Mouse (Mus musculus) intestine, postnatal 0 days (tissue): ENCODE data around the gene Ddt. TPM values are rescaled to one million over a fixed set of nuclear protein-coding genes. Genes with fewer than 3 reads are reported as not detected.

Source experiments
- ATAC-seq: fragments of 200-750 bp; cut with Nextera tagmentation; 2 replicates; pipeline ENCODE4 v1.8.0; 2017; ENCODE audit warnings: mild to moderate bottlenecking, moderate TSS enrichment, moderate library complexity
- H3K27ac ChIP-seq: fragments of 300-500 bp; sonication (generic); 2 replicates; pipeline ENCODE4 v1.5.1; 2014; ENCODE audit warnings: mild to moderate bottlenecking, low read depth, low read length, moderate library complexity
- H3K27me3 ChIP-seq: fragments of 300-500 bp; sonication (generic); replicated peaks from 2 replicates; pipeline ENCODE4 v1.6.1; 2014; ENCODE audit warnings: low read length, mixed read lengths; ENCODE audit not compliant: control insufficient read depth, insufficient read depth
- H3K36me3 ChIP-seq: fragments of 300-500 bp; sonication (generic); 2 replicates; pipeline ENCODE4 v1.6.1; 2014; ENCODE audit warnings: mild to moderate bottlenecking, moderate library complexity; ENCODE audit not compliant: control insufficient read depth, insufficient read depth
- H3K4me1 ChIP-seq: fragments of 300-500 bp; sonication (generic); replicated peaks from 2 replicates; pipeline ENCODE4 v1.6.1; 2014; ENCODE audit warnings: antibody characterized with exemption, low read length, mixed read lengths; ENCODE audit not compliant: control insufficient read depth, insufficient read depth
- H3K4me2 ChIP-seq: fragments of 300-500 bp; sonication (generic); replicated peaks from 2 replicates; pipeline ENCODE4 v1.6.1; 2014; ENCODE audit warnings: low read depth, mild to moderate bottlenecking, moderate library complexity
- H3K4me3 ChIP-seq: fragments of 300-500 bp; sonication (generic); 2 replicates; pipeline ENCODE4 v1.5.1; 2014; ENCODE audit warnings: low read depth, low read length
- H3K9ac ChIP-seq: fragments of 300-500 bp; sonication (generic); 2 replicates; pipeline ENCODE4 v1.6.1; 2014; ENCODE audit warnings: mild to moderate bottlenecking, low read depth, low read length
- H3K9me3 ChIP-seq: fragments of 300-500 bp; sonication (generic); 2 replicates; pipeline ENCODE4 v1.6.1; 2016; ENCODE audit warnings: mixed run types; ENCODE audit not compliant: control insufficient read depth
- CTCF ChIP-seq: sonication (generic); IDR thresholded peaks from 2 replicates; pipeline ENCODE4 v1.5.1; 2016; ENCODE audit warnings: low read depth, mild to moderate bottlenecking, control low read depth, antibody characterized with exemption, moderate library complexity
- WGBS: fragments of 180-500 bp; shearing (Covaris S2); extraction: QIAGEN DNeasy Blood & Tissue Kit; methylation state at CpG from one replicate; pipeline ENCODE4 v1.1.7; 2014; 5-methylcytosine and 5-hydroxymethylcytosine counted together
- polyA plus RNA-seq: library from polyadenylated mRNA; unstranded; fragments of >200 nt; fragmentation: Nextera tagmentation; extraction: Ambion mirVana; gene quantifications from 2 replicates; pipeline ENCODE4 v1.2.1, GENCODE M21; 2015

Ddt gene
- polyA plus RNA-seq, 1 experiment from 2014 or later = 122 TPM

- Histone ChIP-seq H3K27me3 (no peaks in the 10 kb centered on the region), H3K4me1 (no peaks in the 10 kb centered on the region), H3K4me3 (no peak overlapping the region), H3K9me3 (no peaks in the 10 kb centered on the region), H3K27ac (no peak overlapping the region), H3K9ac (no peak overlapping the region), H3K36me3 (peaks cover 5% of the 10 kb centered on the region; the same call in 1 of the 2 replicates), H3K4me2 (no peak overlapping the region)
- 84% methylated on average over 3 of the region's 3 CpGs for WGBS
- ATAC-seq = no peak
- no peak for TF ChIP-seq CTCF
Measured at GRCm38 (mm10) chr10:75762413-75762812, 10.8 kb downstream of the Ddt start.

GRCm38 (mm10) chr10:75760311-75760710, 12.9 kb downstream of the Ddt start:
- Histone ChIP-seq H3K9me3 (no peaks in the 10 kb centered on the region), H3K9ac (no peak overlapping the region), H3K4me3 (no peak overlapping the region), H3K36me3 (peaks cover 12% of the 10 kb centered on the region), H3K27me3 (no peaks in the 10 kb centered on the region), H3K4me2 (no peak overlapping the region), H3K27ac (no peak overlapping the region), H3K4me1 (no peaks in the 10 kb centered on the region)
- no peak for ATAC-seq
- 100% methylated on average over 3 of the region's 3 CpGs for WGBS
- TF ChIP-seq CTCF = peak; percentile 26; the same call in 1 of the 2 replicates

GRCm38 (mm10) chr10:75756719-75757118, 16.5 kb downstream of the Ddt start:
- H3K9ac ChIP-seq = no peak overlapping the region
- no peak overlapping the region for H3K27ac ChIP-seq
- peaks cover 44% of the 10 kb centered on the region for H3K36me3 ChIP-seq
- no peaks in the 10 kb centered on the region for H3K4me1 ChIP-seq
- no peak overlapping the region for H3K4me3 ChIP-seq
- 87% methylated on average over 11 of the region's 11 CpGs for WGBS
- no peaks in the 10 kb centered on the region for H3K9me3 ChIP-seq
- no peak overlapping the region for H3K4me2 ChIP-seq
- no peak for TF ChIP-seq CTCF
- ATAC-seq = no peak
- H3K27me3 ChIP-seq = no peaks in the 10 kb centered on the region

GRCm38 (mm10) chr10:75744017-75744416, 29.2 kb downstream of the Ddt start:
- H3K27me3 ChIP-seq = no peaks in the 10 kb centered on the region
- whole genome bisulfite sequencing = 49% methylated on average over 3 of the region's 3 CpGs
- H3K4me2 ChIP-seq = no peak overlapping the region
- H3K4me3 ChIP-seq = no peak overlapping the region
- peak; percentile 99 for TF ChIP-seq CTCF
- H3K4me1 ChIP-seq = no peaks in the 10 kb centered on the region
- no peak overlapping the region for H3K9ac ChIP-seq
- no peaks in the 10 kb centered on the region for H3K9me3 ChIP-seq
- no peak overlapping the region for H3K27ac ChIP-seq
- peaks cover 81% of the 10 kb centered on the region for H3K36me3 ChIP-seq
- ATAC-seq = peak; percentile 75

- Histone ChIP-seq H3K27me3 (no peaks in the 10 kb centered on the region), H3K36me3 (peaks cover 82% of the 10 kb centered on the region), H3K4me1 (no peaks in the 10 kb centered on the region), H3K9ac (no peak overlapping the region), H3K9me3 (no peaks in the 10 kb centered on the region), H3K27ac (no peak overlapping the region), H3K4me3 (no peak overlapping the region), H3K4me2 (no peak overlapping the region)
- no peak for TF ChIP-seq CTCF
- no peak for ATAC-seq
- WGBS = 90% methylated on average over 12 of the region's 12 CpGs
Measured at GRCm38 (mm10) chr10:75743369-75743768, 29.8 kb downstream of the Ddt start.

GRCm38 (mm10) chr10:75740866-75741265, 32.3 kb downstream of the Ddt start:
- WGBS = 95% methylated on average over 3 of the region's 3 CpGs
- H3K4me2 ChIP-seq = no peak overlapping the region
- no peaks in the 10 kb centered on the region for H3K4me1 ChIP-seq
- H3K9me3 ChIP-seq = no peaks in the 10 kb centered on the region
- H3K27ac ChIP-seq = no peak overlapping the region
- H3K9ac ChIP-seq = no peak overlapping the region
- H3K36me3 ChIP-seq = peaks cover 77% of the 10 kb centered on the region
- TF ChIP-seq CTCF = no peak
- no peak overlapping the region for H3K4me3 ChIP-seq
- no peak for ATAC-seq
- H3K27me3 ChIP-seq = no peaks in the 10 kb centered on the region

- no peak for TF ChIP-seq CTCF
- Histone ChIP-seq H3K4me2 (no peak overlapping the region), H3K36me3 (peaks cover 84% of the 10 kb centered on the region), H3K4me1 (no peaks in the 10 kb centered on the region), H3K27ac (no peak overlapping the region), H3K27me3 (no peaks in the 10 kb centered on the region), H3K9me3 (no peaks in the 10 kb centered on the region), H3K9ac (no peak overlapping the region), H3K4me3 (no peak overlapping the region)
- 90% methylated on average over 7 of the region's 7 CpGs for WGBS
- ATAC-seq = no peak
Measured at GRCm38 (mm10) chr10:75725449-75725848, 47.8 kb downstream of the Ddt start.

Other genes starting within 250 kb of the Ddt start
- gene Lrrc75b, start 213.1 kb downstream of the Ddt start, polyA plus RNA-seq = 1.2 and 1.8 TPM in 2 replicates
- 131 and 132 TPM in 2 replicates for gene Ggt1, start 211.8 kb downstream of the Ddt start, polyA plus RNA-seq
- gene Ggt5, start 184.1 kb downstream of the Ddt start, polyA plus RNA-seq = 4.0 and 4.9 TPM in 2 replicates
- gene Susd2, start 129.4 kb downstream of the Ddt start, polyA plus RNA-seq = 35.1 and 37.2 TPM in 2 replicates
- gene Cabin1, start 9.1 kb downstream of the Ddt start, polyA plus RNA-seq = 14.1 and 15.6 TPM in 2 replicates
- gene Gm20441, start 7.5 kb upstream of the Ddt start, polyA plus RNA-seq = 0.42 and 0.76 TPM in 2 replicates
- gene Gstt3, start 8.0 kb upstream of the Ddt start, polyA plus RNA-seq = 47.7 and 51.5 TPM in 2 replicates
- 11.6 and 14.4 TPM in 2 replicates for gene Gstt1, start 25.2 kb upstream of the Ddt start, polyA plus RNA-seq
- not detected in 2 replicates for gene Gstt4, start 49.1 kb upstream of the Ddt start, polyA plus RNA-seq
- gene Gstt2, start 64.0 kb upstream of the Ddt start, polyA plus RNA-seq = 74.4 and 81.5 TPM in 2 replicates
- 489 and 529 TPM in 2 replicates for gene Mif, start 86.8 kb upstream of the Ddt start, polyA plus RNA-seq
- gene Derl3, start 120.0 kb upstream of the Ddt start, polyA plus RNA-seq = 2.8 and 3.7 TPM in 2 replicates
- 54.9 and 58.1 TPM in 2 replicates for gene Smarcb1, start 148.2 kb upstream of the Ddt start, polyA plus RNA-seq
- gene Chchd10, start 159.7 kb upstream of the Ddt start, polyA plus RNA-seq = 308 and 334 TPM in 2 replicates
- 8.7 and 9.2 TPM in 2 replicates for gene Mmp11, start 163.1 kb upstream of the Ddt start, polyA plus RNA-seq
- not detected in 2 replicates for gene Gm867, start 167.3 kb upstream of the Ddt start, polyA plus RNA-seq
- 0.43 TPM in 1 of 2 replicates, not detected in the other for gene Vpreb3, start 169.6 kb upstream of the Ddt start, polyA plus RNA-seq
- not detected in 2 replicates for gene Gm5134, start 181.1 kb upstream of the Ddt start, polyA plus RNA-seq